Mouse (Mus musculus) liver, adult 2 months (tissue): ENCODE measurements around the gene Cdca7l. TPM values are rescaled to one million over a fixed set of nuclear protein-coding genes. Genes with fewer than 3 reads are reported as not detected.
A peak's percentile ranks its signal among the peaks of the same experiment; 100 is the strongest.
"Not testable (repeated sequence)": the region's sequence is repeated elsewhere in the genome, so short reads cannot be mapped to it uniquely, and the experiment has no call there.

Experiments
- DNase-seq: peaks from one replicate; pipeline ENCODE4 v3.0.0-alpha.2; 2011; ENCODE audit warnings: low read depth, low spot score; ENCODE audit errors: extremely low read depth
- H3K27ac ChIP-seq: fragments of 200-500 bp; replicated peaks from 2 replicates; pipeline ENCODE4 v1.5.1; 2012; ENCODE audit warnings: low read depth, mild to moderate bottlenecking, control low read depth, inconsistent platforms, low read length; ENCODE audit not compliant: insufficient read depth
- H3K27me3 ChIP-seq: fragments of 200-500 bp; 2 replicates; pipeline ENCODE4 v1.6.1; 2012; ENCODE audit warnings: mild to moderate bottlenecking, moderate library complexity, low read length, inconsistent platforms; ENCODE audit not compliant: control insufficient read depth, insufficient read depth
- H3K36me3 ChIP-seq: fragments of 200-500 bp; 2 replicates; pipeline ENCODE4 v1.6.1; 2012; ENCODE audit warnings: low read length, inconsistent platforms; ENCODE audit not compliant: control insufficient read depth, insufficient read depth
- H3K4me1 ChIP-seq: fragments of 200-500 bp; 2 replicates; pipeline ENCODE4 v1.6.1; 2011; ENCODE audit warnings: low read length; ENCODE audit not compliant: control insufficient read depth, insufficient read depth
- H3K4me3 ChIP-seq: fragments of 200-500 bp; 2 replicates; pipeline ENCODE4 v1.5.1; 2011; ENCODE audit warnings: low read depth, mild to moderate bottlenecking, control low read depth, low read length, moderate library complexity; ENCODE audit not compliant: insufficient read depth
- H3K79me2 ChIP-seq: fragments of 200-500 bp; 2 replicates; pipeline ENCODE4 v1.6.1; 2012; ENCODE audit warnings: inconsistent platforms, mild to moderate bottlenecking, low read length, moderate library complexity; ENCODE audit not compliant: control insufficient read depth, insufficient read depth
- H3K9ac ChIP-seq: fragments of 200-500 bp; 2 replicates; pipeline ENCODE4 v1.6.1; 2012; ENCODE audit warnings: low read depth, mild to moderate bottlenecking, control low read depth, inconsistent platforms, low read length
- CTCF ChIP-seq: fragments of 200-500 bp; IDR thresholded peaks from 2 replicates; pipeline ENCODE4 v1.5.1; 2011; ENCODE audit warnings: low read depth, low read length, control low read depth
- POLR2A ChIP-seq: fragments of 200-500 bp; IDR thresholded peaks from 2 replicates; pipeline ENCODE4 v1.6.1; 2011; ENCODE audit warnings: low read length, control low read depth; ENCODE audit not compliant: insufficient read depth; ENCODE audit errors: extremely low read depth
- WGBS: fragments of 180-500 bp; shearing (Covaris S2); methylation state at CpG from one replicate; pipeline ENCODE4 v1.1.7; 2018; 5-methylcytosine and 5-hydroxymethylcytosine counted together
- polyA plus RNA-seq: library from polyadenylated mRNA; depleted of rRNA; stranded (reverse); fragments of >200 nt; gene quantifications from 2 replicates; pipeline ENCODE4 v1.2.3, GENCODE M21; 2012
- total RNA-seq: library from RNA; depleted of rRNA; stranded (reverse); fragments of >200 nt; gene quantifications from 2 replicates; pipeline ENCODE4 v1.2.3, GENCODE M21; 2014

Gene Cdca7l
- total and polyA plus RNA-seq, 2 experiments: 0.18 to 0.65 TPM

- no peak for DNase-seq
- no peak overlapping the region for H3K4me3 ChIP-seq
- H3K36me3 ChIP-seq: no peaks in the 10 kb centered on the region
- no peaks in the 10 kb centered on the region for H3K79me2 ChIP-seq
- WGBS: 91% methylated on average over 8 of the region's 8 CpGs
- TF ChIP-seq POLR2A: no peak
- no peak for TF ChIP-seq CTCF
- H3K27ac ChIP-seq: no peak overlapping the region
- H3K9ac ChIP-seq: no peak overlapping the region
- no peaks in the 10 kb centered on the region for H3K27me3 ChIP-seq
- H3K4me1 ChIP-seq: no peaks in the 10 kb centered on the region
Measured at GRCm38 (mm10) chr12:117903671-117904070, 99.6 kb downstream of the Cdca7l start.

GRCm38 (mm10) chr12:117905232-117905840, 101.2 kb downstream of the Cdca7l start:
- H3K27me3 ChIP-seq, H3K4me1 ChIP-seq, H3K36me3 ChIP-seq, H3K4me3 ChIP-seq, H3K9ac ChIP-seq, H3K27ac ChIP-seq, H3K79me2 ChIP-seq: not testable (repeated sequence)
- WGBS: 45% methylated on average over 4 of the region's 4 CpGs
- peak; percentile 89 for DNase-seq

- no peak for TF ChIP-seq CTCF
- no peak for TF ChIP-seq POLR2A
- no peak overlapping the region for H3K9ac ChIP-seq
- DNase-seq: no peak
- WGBS: 96% methylated on average over 1 of the region's 1 CpGs
- no peaks in the 10 kb centered on the region for H3K4me1 ChIP-seq
- no peaks in the 10 kb centered on the region for H3K27me3 ChIP-seq
- H3K27ac ChIP-seq: no peak overlapping the region
- no peaks in the 10 kb centered on the region for H3K36me3 ChIP-seq
- H3K79me2 ChIP-seq: no peaks in the 10 kb centered on the region
- H3K4me3 ChIP-seq: no peak overlapping the region
Measured at GRCm38 (mm10) chr12:117911396-117911795, 107.3 kb downstream of the Cdca7l start.

DNA sequence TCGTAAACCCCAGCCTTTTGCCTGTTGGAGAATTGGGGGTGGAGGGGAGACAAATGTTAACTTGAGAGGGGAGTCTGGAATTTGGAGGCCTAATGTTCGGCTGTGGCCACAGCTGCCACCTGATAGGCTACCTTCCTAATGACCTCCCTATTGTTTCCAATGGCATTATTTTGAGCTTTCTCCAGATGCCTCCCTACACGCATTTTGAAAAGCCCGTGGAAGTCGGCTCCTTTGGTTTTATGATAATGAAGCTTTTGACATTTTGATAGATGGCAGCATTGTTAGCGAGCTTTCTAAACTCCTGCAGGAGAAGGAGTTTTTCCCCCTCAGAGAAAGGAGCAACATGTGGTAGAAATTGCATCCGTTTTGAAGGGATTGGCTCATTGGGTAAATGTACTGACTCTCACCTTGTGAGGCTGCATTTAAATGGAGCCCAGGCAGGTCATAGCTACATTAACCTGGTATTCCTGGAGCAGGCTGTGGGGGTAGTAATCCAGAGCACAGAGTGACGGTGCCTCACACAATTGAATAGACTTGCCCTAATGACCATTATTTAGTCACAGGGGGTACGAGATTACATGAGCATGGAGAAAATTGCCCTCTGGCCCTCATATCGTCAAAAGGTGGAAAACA, 110.6 kb downstream of the Cdca7l start:
- whole genome bisulfite sequencing: 72% methylated on average over 10 of the region's 10 CpGs
- TF ChIP-seq CTCF (no peak), POLR2A (no peak)
- Histone ChIP-seq H3K4me3 (no peak overlapping the region), H3K79me2 (no peaks in the 10 kb centered on the region), H3K27me3 (no peaks in the 10 kb centered on the region), H3K27ac (no peak overlapping the region), H3K36me3 (no peaks in the 10 kb centered on the region), H3K4me1 (no peaks in the 10 kb centered on the region), H3K9ac (no peak overlapping the region)
- DNase-seq: no peak

- DNase-seq: no peak
- 77% methylated on average over 10 of the region's 10 CpGs for WGBS
- H3K27me3 ChIP-seq: no peaks in the 10 kb centered on the region
- TF ChIP-seq CTCF (no peak), POLR2A (no peak)
- H3K79me2 ChIP-seq: no peaks in the 10 kb centered on the region
- no peak overlapping the region for H3K9ac ChIP-seq
- no peak overlapping the region for H3K4me3 ChIP-seq
- no peaks in the 10 kb centered on the region for H3K36me3 ChIP-seq
- no peak overlapping the region for H3K27ac ChIP-seq
- no peaks in the 10 kb centered on the region for H3K4me1 ChIP-seq
Measured at GRCm38 (mm10) chr12:117915826-117916588, 111.9 kb downstream of the Cdca7l start.
